Mouse (Mus musculus) heart, adult 9 months (tissue): ENCODE results near the gene Mocs3.

Experiments used
- DNase-seq, 2 experiments: peaks; one replicate each; pipeline ENCODE4 v3.0.0; 2022; ENCODE audit warnings: low spot score in 2 of 2

The Mocs3 gene

GRCm38 (mm10) chr2:168230026-168230728, at the start of gene Mocs3, which contains the start of the genes Gm20716 and Dpm1:
Mocs3 (plus strand) TSS chr2:168230622.
Gm20716 (minus strand) TSS chr2:168230364.
Dpm1 (minus strand) TSS chr2:168230591.
- peak; percentile 90 to 91 for DNase-seq

GRCm38 (mm10) chr2:168191856-168192255, 38.6 kb upstream of the Mocs3 start:
- DNase-seq, result no peak

DNA sequence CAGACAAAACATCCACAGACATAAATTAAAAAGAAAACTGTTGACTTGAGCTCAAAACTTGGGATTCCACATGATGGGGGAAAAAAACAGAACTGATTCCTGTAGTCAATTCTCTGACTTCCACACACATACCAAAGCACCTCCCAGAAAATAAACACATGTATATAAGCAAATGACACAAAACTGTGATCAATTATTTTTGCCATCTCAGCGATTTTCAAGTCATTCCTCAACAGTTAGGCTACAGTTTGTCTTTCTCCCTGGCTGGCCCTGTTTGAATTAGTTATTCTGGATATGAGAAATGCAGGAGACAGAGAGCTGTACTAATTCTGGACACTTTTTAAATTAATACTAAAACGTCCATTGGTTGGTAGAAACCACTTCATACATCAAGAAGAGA, 36.7 kb upstream of the Mocs3 start:
- DNase-seq, result no peak

DNA sequence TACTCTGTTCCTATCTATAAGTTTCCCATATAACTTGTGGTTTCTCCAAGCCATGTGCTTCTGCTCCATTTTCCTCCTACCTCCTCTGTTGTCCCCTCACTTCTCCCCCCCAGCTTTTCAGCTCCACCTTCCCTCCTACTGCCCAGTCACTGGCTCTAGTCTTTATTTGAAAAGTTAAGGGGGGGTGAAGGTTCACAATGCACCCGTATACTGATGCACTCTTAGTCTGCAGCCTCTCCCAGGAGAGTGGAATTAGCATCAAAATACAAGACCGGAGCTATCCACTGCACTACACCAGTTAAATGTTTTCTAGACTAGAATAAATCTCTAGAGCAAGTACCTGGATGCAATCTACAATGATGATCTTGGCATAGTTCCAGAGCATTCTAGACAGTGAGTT, 34.7 kb upstream of the Mocs3 start:
- no peak for DNase-seq

- DNase-seq, result no peak
These were observed 32.0 kb upstream of the Mocs3 start for GRCm38 (mm10) chr2:168198421-168198820.

- DNase-seq, result no peak
These were observed 30.9 kb upstream of the Mocs3 start for GRCm38 (mm10) chr2:168199476-168199875.

DNA sequence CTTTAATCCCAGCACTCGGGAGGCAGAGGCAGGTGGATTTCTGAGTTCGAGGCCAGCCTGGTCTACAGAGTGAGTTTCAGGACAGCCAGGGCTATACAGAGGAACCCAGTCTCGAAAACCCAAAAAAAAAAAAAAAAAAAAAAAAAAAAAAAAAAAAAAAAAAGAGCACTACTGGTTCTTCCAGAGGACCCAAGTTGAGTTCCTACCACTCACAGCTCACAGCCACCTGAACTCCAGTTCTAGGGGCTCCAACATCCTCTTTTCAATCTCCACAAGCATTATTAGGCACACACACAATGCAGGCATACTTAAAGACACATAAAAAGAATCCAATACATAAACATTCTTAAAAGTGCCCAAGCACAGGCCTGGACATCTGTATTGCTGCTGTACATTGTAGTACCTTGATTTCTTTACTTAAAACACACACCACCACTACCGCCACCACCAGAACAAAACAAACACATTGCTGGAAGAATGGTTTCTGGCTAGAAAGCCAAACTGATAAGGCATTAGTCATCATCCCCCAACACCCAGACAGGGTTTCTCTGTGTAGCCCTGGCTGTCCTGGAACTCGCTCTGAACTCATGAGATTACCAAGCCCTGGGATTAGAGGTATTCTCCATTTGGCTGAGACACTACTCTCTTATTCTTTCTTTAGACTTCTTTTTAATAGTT, 30.3 kb upstream of the Mocs3 start:
- no peak for DNase-seq

DNA sequence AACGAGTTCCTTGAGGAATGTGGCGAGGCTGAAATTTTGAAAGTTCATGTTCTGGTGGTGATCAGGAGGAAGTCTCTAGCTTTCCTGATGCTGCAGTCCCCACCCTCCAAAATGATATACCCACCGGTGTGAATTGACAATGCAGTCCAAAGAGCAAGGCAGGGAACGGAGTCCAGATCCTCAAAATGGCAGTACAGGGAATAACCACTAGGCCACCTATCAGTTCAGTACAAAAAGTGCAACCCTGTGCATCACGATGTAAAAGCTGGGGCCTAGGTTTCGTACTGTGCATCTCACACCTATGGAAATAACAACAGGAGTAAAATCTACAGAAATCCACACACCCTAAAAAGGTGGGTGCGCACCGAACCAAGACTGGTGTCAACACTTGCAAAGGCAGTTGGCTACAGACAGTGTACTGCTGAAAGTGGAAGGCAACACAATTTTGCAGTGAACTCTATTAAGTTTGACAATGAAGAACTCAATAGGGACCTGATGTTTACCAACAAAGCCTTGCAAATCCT, 25.9 kb upstream of the Mocs3 start:
- no peak for DNase-seq

GRCm38 (mm10) chr2:168205265-168205664, 25.2 kb upstream of the Mocs3 start:
- DNase-seq, result peak; percentile 75

DNA sequence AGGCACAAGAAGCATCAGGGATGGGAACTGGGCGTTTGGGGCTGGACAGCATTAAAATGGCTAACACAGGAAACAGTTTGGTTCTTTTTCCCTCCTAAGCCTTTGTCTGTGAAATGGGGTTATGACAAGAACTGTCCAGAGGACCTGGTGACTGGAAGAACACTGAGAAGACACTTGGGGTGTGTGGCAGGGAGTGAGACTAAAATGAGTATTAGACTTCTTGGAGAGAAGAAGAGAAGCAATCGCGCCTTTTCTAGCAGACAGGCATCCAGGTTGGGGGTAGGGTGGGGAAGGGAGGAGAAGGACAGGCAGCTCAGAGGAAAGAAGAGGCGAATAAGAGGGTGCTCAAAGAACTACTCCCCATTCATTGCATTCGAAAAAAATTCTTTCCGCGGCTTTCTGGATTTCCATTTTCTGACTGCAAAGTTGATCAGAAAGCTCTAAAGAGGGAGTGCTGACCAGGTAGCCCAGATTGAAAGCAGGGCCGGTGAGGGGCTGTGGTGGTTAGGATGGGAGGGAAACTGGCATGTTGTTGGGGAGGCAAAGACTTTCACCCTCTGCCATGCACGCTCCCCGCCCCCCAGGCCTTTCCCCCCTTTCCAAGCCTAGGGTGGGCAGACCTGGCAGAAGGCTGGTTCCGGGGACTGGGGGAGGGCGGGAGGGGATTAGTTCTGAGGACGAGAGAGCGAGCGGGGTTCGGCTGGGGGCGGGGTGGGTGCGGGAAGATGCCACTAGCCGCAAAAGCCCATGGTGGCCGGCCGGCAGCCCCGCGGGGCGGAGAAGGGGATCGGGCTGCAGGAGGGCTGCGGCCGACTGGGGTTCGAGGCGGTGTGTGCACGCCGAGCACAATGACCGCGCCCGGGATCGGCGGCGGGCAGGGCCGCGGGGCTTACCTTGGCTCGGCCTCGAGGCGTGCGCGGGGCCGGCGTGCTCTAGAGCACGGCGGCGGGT, 24.5 kb upstream of the Mocs3 start:
- peak in 1 of 2 experiments; percentile 19 for DNase-seq

GRCm38 (mm10) chr2:168206725-168207644, 23.4 kb upstream of the Mocs3 start, which contains the start of gene Adnp:
Adnp (minus strand) TSS chr2:168207112.
- peak; percentile 96 to 97 for DNase-seq

- no peak for DNase-seq
These were observed 22.5 kb upstream of the Mocs3 start for GRCm38 (mm10) chr2:168207883-168208282.

DNA sequence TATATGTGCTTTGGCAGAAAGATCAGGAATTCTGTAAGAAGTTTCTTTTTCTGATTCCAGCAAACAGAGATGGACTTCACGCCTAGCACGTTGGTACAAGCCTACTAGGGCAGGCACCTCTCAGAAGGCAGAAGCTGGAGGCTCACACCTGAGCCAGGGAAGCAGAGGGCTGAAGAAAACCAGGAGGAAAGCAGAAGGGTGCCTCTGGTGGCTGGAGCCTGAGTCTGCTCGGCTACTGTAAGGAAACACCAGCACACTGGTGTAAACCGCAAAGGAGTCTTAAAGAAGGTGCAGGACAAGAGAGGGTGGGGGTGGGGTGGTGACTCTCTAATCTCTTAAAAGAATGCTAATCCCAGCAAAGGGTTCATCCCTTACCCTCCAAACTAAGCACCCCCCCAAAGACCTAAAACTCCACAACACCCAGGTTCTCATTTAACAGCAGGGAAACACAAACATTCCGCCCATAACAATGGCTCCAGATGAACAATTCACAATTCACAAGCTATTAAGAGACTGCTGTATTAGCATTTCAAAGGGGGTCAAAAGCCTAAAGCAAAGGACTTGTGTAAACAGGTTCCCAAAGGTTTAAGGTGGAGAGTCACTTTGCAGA, 16.5 kb upstream of the Mocs3 start:
- no peak for DNase-seq

GRCm38 (mm10) chr2:168223326-168223725, 7.1 kb upstream of the Mocs3 start:
- no peak for DNase-seq

GRCm38 (mm10) chr2:168229116-168230025, 1.1 kb upstream of the Mocs3 start:
- peak; percentile 31 to 34 for DNase-seq

GRCm38 (mm10) chr2:168230773-168231470, 500 bp downstream of the Mocs3 start:
- DNase-seq, result no peak

- no peak for DNase-seq
These were observed 1.0 kb downstream of the Mocs3 start for GRCm38 (mm10) chr2:168231471-168231829.

- DNase-seq, result no peak
These were observed 2.9 kb downstream of the Mocs3 start for GRCm38 (mm10) chr2:168233286-168233685.

DNA sequence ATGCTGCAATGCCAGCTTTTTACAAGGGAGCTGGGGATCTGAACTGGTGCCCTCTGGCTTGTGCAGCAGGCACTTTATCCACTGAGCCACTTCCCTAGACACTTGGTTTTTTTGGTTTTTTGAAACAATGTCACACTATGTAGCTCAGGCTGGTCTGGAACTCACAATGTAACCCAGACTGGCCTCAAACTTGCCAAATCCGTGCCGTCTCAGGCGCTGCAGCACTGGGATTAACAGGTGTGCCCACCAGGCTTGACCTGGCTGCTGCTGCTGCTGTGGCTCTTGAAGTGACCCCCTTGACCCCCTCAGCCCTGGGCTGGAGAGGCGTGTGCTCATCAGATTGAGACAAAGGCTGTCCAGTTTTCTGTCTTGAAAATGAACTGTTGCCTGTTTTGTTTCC, 7.9 kb downstream of the Mocs3 start:
- DNase-seq, result no peak
